Mouse (Mus musculus) testis, postnatal 10 days (tissue): ENCODE data around the gene Snn.
"Not testable (repeated sequence)": the region's sequence is repeated elsewhere in the genome, so short reads cannot be mapped to it uniquely, and the experiment has no call there.

Source experiments
- DNase-seq: peaks from one replicate; pipeline ENCODE4 v3.0.0; 2021; ENCODE audit warnings: low spot score

The Snn gene

DNA sequence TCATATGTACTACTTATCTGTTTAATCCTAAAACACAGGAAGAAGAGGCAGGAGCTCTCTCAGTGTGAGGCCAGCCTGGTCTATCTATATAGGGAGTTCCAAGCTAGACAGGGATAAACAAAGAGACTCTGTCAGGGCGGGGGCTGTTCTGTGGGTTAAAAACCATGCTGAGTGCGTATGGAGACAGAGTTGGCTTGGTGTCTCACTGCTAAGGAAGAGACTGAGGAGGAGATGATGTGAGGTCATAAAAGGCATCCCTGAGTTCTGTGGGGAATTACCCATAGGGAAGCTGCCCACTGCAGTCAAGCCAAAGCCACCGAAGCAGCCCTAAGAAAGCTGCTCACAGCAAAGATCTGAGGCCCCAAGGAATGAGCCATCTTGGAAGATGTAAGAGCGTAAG, at the start of gene Snn:
Gene Snn, plus strand, starts transcription at position 301 of the 400 bp plus-strand sequence.
- DNase-seq: no peak

DNA sequence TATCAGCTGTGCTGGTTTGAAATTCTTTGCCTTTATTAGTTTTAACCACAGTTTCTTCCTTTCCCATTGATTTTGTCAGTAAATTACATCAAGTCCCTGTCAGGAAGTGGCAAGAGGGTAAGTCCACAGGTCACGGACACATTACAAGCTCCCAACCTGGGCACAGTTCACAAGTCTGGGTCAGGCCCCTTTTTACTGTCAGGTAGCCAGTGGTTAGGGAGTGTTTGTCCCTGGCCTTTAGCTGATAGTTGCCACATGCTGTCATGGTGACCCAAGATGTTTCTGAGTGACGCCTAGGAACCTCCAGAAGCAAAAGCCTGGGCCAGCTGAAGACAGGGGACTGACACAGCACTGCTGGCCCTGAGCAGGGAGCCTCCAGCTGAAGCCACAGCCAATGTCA, 49.5 kb upstream of the Snn start:
- no peak for DNase-seq

DNA sequence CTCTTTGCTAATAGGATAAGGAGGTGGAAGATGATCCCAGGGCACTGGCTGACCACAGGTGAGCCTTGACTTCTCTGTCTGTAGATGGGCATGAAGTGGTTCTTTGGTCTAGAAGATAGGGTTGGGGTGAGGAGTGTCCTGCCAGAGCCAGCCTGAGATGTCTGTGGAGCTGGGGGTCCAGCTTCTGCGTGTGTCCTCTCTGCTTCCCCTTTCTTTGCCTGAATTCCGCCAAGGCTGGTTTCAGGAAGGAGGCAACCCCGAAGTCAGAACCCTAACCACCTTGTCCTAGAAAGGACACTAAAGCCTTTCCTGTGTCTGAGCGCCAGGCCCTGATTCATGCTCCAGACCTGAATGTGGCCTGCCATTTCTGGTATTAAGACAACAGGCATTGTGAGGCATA, 48.8 kb upstream of the Snn start:
- DNase-seq: no peak

DNA sequence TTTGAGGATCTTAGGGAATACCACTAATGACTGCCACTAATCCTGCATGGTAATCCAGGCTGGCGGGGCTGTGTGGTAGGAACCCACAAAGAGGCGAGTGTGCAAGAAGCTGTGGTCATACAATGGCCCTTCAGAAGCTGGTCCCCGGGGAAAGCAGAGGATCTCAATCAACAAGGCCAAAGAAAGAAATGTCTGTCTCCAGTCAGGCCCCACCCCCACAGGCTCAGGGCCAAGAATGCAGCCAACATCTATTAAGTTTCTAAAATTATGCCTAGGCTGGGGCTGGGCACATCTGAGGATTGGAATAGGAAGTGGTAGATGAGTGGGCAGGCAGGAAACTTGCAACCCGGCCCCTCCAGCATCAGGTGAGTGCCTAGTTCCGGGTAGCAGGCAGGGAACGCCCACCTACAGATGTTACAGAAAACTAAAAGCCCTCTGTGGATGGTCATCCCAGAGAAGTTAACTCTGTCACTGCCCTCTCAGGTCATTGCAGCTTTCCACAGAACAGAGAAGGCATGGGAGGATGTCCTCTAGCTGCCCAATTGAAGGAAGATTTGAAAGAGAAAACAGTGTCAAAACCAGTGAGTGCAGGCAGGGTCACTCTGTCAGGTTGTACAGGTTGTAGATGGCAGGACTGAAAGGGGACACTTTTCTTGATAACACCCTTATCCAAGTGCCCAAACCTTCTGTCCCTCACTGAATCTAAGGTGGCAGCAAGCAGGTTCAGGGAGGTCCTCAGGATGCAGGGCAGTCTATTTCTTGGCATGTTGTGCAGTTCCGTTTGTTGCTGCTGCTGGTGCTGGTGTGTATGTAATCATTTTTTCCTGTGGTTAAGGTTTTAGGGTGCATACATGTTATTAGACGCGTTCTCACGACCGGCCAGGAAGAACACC, 47.9 kb upstream of the Snn start:
- peak; percentile 83 for DNase-seq

DNA sequence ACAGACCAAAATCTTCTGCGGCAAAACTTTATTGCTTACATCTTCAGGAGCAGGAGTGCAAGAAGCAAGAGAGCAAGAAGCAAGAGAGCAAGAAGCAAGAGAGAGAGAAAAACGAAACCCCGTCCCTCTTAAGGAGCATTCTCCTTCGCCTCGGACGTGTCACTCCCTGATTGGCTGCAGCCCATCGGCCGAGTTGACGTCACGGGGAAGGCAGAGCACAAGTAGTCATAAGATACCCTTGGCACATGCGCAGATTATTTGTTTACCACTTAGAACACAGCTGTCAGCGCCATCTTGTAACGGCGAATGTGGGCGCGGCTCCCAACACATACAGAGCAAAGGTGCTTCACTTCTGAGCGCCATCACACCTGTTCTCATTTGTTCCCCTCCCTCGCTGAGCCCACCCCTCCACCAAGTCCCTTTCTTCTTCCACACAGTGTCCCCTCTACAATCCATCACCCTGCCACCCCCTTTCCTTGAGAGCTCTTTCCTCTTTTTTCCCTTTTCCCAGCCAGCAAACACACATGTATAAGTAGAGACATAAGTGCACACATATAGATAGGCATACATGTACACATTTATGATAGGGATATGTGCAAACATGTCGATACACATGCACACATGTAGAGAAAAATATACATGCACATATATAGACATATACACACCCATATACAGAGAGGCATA, 47.1 kb upstream of the Snn start:
- DNase-seq: not testable (repeated sequence)

DNA sequence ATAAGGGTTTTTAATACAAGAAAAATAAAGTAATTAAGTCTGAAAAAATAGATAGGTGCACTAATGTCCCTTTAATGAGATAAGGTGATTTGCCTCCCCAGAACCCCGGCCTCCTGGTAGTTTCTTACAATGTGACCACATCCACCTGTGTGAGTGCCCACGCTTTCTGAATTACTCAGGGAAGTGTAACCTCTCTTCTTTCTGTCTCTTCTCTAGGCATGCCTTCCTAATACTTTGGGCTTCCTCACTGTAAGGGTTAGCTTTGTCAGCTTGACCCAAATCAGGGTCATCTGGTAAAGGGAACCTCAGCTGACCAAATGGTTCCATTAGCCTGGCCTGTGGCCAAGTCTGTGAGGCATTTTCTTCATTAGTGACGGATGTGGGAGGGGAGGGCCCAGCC, 46.3 kb upstream of the Snn start:
- DNase-seq: no peak

DNA sequence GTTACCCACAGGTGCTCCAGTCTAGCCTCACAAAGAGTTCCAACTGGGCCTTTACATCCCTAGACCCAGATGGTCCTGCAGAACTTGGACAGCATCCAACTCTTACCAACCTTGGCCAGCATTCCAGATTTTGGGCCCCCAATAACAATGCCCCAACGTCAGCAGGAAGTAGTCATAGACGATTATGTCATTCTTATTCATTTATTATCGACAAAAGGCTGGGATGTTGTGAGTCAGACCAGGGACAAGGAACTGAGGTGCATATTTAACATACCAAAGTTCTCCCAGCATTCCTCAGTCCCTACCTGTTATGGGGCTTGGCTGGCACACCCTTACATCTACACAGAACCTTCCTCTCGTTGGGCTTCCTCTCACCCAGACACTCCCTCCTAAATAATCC, 44.4 kb upstream of the Snn start:
- DNase-seq: no peak

DNA sequence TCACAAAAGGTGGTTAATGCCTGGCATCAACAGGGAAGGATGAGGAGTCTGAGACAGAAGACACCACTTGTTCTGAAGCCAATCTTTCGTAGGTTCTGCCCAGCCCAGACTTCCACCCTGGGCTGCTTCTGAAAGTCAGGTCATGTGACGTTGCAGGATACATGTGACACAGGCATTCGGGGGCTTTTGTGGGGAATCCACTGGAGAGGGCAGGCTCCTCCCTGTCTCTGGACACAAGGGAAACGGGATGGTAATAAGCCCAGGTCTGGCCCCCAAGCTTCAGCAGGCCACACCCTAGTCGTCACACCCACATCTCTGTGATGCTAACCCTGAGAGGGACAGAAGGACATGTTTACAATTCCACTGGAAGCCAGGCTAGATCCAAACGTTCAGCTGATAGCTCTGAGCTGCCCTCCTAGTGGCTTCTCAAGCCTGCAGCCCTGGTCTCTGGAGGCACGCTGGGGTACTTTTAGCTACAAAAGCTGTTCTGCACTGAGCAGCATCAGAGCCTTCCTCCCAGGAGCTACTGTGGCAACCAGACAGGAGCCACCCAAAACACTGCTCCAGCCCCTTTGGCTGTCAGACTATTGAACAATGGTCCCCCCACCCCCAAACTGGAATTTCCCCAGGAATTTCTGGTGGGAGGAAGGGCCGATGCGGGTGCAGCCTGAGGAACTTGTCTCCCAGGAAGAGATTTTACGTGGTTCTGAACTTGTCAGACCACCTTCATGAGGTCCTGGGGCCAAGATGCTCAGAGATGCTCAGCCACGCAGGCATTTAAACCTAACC, 42.7 kb upstream of the Snn start:
- no peak for DNase-seq

DNA sequence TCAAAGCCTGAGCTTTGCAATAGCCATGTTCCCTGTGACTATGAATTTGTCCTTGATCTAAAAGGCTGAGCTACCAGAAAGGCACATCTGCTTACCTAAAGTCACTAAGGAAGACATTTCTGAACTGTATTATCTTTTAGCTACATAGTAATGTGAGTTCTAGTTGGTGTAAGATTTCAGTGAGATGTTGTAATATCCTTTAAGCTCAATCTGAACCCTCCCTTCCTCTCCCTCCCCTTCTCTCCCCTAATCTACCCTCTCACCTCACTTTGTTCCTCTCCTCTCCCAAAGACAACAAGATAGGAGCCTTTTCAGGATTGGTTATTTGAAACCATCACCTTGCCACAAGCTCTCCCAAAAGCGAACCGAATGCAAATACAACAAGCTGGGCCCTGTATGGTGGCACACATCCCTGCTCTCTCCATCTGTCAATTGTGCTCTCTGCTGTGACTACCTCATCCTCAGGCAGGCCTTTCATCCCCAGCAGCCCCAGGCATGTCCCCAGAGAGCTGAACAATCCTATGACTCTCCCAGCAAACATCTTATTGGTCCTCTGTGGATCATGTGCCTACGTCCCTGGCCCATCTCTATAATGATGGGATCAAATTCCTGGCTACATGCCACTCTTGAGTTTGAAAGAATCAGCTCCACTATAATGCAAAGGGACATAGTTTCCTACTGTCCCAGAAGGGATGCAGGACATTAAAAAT, 39.2 kb upstream of the Snn start:
- DNase-seq: no peak

DNA sequence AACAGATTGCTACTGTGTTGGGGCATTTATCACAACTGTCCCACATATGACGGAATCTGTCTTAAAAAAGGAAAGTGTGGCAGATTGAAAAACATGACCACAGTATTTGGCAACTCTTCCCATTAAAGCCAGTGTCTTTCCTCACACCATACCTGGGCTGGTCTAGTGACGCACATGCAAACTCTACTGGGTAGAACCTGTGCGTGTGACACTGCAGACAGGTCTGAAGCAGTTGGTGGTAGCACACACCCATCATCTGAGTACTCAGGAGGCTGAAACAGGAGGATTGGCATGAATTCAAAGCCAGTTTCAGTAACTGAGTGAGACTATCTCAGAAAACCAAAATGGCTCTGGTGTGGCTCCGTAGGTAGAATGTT, 38.6 kb upstream of the Snn start:
- no peak for DNase-seq

DNA sequence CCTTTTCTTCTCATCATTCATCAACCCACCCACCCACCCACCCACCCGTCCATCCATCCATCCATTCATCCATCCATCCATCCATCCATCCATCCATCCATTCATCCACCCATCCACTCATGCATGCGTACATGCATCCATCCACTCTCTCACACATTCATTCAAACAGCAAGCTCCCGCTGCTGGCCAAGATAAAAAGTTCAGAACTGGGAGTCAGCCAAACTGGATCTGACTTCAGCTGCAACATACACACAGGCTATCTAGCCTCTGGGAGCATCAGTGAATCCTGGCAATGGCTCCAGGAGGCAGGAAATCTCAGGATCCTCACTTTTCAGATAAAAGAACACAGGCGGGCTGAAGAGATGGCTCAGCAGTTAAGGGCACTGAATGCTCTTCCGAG, 37.1 kb upstream of the Snn start:
- DNase-seq: no peak

DNA sequence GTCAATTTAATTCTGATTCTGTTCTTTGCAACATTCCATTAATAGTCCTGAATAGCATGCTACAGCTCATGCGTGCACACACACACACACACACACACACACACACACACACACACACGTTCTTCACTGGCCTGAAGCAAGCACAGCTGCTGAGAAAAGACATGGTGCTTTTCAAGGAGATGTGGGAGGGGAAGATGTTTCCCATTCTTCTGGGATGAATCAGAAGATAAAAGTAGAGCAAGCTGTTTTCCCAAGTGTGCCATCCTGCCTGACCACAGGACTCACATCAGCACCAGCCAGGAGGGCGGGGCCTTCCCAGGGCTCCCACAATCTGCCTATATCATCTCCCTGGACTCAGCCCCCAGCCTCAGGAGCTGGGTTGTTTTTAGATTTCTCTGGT, 35.9 kb upstream of the Snn start:
- peak; percentile 56 for DNase-seq

DNA sequence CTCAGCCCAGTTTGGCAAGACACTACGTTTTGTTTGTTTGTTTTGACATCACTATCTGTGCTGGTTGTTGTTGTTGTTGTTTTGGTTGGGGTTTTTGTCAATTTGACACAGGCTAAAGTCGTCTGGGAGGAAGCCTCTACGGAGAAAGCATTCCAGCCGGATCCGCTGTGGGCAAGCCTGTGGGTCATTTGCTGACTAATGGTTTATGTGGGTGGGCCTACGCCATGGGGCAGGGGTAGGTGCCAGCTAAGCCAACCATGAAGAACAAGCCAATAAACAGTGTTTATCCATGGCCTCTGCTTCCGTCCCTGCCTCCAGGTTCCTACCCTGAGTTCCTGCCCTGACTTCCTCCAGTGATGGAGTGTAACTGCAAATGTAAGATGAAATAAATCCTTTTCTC, 32.5 kb upstream of the Snn start:
- no peak for DNase-seq

DNA sequence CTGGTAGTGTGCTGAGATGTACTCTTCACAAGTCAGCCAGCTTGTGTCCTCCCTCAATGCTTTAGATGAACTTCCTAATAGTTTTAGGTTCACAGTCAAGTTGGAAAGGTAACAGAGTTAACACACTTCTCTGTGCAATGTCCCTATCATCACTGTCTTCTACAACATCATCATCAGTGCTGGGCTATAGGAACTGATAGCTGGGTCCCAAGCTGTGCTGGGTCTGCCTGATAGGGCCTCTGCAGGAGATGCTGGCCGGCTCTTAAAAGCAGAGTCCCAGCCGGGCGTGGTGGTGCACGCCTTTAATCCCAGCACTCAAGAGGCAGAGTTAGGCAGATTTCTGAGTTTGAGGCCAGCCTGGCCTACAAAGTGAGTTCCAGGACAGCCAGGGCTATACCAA, 29.9 kb upstream of the Snn start:
- DNase-seq: no peak

DNA sequence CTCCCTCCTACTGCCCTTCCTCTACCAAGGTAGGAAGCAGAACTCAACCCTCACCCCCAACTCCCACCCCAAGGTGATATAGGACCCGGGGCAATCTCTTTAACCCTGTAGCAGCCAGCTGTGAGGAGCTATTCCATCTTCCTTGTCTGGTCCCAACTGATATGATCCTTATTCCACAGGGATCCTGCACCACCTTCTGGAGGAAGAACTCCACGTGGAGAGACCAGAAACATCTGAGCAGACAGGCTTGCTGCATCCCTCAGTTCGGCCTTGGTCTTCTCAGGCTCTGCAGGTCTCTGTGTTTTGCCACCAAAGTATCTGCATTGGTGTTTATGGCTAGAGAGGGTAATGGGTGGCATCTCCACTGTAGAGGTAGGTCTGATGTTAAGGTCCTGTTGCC, 29.4 kb upstream of the Snn start:
- DNase-seq: no peak

DNA sequence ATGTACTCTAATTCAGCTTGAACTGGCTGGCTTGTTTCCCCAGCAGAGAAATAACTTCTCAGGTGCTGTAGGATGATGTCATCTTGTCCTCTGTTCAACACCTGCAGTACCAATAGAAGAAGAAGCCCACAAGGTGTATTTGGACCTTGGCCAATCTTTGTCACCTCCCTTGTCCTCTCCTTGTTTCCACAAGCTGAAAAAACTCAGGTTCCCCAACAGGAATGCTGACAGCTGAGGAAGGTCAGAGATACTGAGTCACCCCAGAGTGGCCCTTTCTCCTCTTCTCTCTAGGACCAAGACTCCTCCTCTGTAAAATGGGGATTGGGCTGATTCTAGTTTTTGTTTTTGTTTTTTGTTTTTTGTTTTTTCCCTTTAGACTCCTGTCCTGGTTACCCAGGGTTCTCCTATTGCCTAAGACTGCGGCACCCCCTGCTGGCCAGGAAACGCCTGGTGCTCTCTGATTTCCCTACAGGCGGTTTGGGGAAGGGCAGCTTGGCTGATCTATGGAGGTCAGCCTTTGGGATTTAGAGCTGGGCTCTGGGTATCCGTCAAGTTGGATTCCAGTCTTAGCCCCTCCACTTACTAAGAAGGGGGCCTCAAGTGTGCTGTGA, 26.4 kb upstream of the Snn start:
- DNase-seq: peak; percentile 93

DNA sequence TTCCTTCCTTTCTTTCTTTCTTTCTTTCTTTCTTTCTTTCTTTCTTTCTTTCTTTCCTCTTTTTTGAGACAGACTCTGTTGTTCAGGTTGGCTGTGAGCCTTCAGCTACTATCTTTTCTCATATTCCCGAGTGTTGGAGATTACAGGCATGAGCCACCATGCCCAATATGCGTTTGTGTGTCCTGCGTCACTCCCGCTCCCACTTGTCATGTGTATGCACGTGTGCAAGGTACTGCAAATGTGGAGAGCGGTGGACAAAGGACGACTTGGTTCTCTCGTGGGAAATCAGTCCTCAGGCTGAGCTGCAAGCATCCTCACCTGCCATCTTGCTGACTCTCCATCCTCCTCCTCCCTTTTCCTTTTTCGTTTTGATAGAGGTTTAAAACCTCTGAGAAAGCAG, 25.5 kb upstream of the Snn start:
- no peak for DNase-seq

DNA sequence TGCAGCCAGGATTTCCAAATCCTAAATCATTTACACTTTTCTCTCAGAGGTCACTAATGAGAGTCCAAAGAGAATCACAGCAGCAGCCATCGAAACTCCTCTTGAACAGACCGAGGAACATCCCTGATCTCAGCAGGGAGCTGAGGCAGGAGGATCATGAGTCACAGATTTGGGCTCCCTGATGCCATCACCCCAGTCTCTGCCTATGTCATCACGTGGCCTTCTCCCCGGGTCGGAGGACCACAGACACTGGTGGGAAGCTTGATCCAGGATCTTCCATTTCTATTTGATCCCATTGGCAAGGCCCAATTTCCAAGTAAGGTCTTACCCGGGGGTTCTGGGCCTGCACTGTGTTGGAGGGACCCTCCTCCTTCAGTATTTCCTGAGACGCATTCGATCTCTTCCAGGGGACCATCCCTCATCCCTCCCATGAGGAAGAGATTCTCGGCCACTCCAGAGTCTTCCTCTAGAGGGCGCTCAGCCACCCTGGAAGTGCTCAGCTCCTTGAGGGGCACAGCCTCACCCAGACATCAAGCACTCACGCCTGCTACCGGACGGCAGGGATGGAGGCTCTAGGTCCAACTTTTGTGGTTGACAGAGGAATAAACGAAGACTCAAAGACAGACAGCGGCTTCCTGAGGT, 24.8 kb upstream of the Snn start:
- DNase-seq: peak; percentile 86

DNA sequence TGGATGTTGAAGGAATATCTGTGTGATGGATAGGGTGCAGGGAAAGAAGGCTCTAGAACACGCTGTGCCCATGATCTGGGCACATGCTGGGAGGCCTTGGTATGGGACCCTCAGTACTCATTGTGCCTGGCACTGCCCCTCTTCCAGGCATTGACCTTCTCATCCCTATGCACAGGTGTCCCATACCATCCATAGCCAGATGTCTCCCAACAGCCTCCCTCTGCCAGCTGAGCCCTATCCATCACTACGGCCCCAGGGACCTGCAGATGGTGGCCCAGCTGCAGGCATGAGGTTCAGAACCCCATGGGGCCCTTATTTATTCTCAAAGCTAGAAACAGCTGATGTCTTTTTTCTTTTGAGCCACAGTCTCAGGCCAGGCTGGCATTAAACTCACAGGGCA, 20.1 kb upstream of the Snn start:
- DNase-seq: no peak

DNA sequence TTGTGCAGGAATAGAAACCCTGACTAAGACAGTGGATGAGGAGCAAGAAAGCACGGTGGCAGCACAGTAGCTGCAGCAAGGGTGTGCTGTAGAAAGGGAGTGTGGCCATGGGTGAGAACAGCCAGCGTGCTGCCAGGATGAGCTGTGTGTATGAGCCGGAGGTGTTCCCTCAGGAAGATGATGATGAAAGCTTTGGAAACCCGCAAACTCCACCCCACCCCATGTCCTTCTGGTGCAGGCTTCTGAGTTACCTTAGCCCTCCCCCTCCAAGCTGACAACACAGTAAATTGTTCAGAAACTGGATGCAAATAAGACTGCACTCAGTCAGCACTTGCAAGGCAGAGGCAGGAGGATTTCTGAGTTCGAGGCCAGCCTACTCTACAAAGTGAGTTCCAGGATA, 17.5 kb upstream of the Snn start:
- DNase-seq: no peak

DNA sequence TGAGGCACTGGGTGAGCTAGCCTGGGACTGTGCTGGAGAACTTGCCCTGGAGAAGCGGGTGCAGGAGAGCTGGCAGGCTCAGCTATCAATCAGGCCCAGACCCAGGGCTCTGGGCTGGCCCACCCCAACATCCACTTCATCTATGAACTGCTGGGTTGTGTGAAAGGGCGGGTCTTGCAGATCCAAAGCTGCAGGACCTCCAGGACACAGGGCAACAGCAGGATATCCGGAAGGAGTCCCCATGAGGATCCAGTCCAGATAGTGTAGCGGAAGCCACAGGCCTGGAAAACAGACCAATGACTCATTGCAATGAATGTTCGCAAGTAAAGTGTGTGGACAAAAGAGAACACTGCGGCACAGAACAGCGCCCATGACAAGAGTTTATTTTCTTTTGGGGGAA, 14.3 kb upstream of the Snn start:
- no peak for DNase-seq
